Mouse (Mus musculus) brain, embryonic 14.5 days (tissue): ENCODE measurements around the gene Zfp62. TPM values are rescaled to one million over a fixed set of nuclear protein-coding genes. Genes with fewer than 3 reads are reported as not detected.
A peak's percentile ranks its signal among the peaks of the same experiment; 100 is the strongest.

Experiments used
- DNase-seq: peaks from one replicate; pipeline ENCODE4 v3.0.0-alpha.2; 2011; ENCODE audit warnings: low read depth
- CTCF ChIP-seq: fragments of 200-500 bp; IDR thresholded peaks from 2 replicates; pipeline ENCODE4 v1.5.1; 2012; ENCODE audit warnings: inconsistent platforms, mild to moderate bottlenecking, moderate library complexity, borderline replicate concordance; ENCODE audit not compliant: insufficient read depth, insufficient read length; ENCODE audit errors: extremely low read depth
- POLR2A ChIP-seq: fragments of 200-500 bp; IDR thresholded peaks from 2 replicates; pipeline ENCODE4 v1.6.1; 2012; ENCODE audit warnings: mild to moderate bottlenecking, inconsistent platforms, borderline replicate concordance; ENCODE audit not compliant: poor library complexity, insufficient read depth, insufficient read length, severe bottlenecking; ENCODE audit errors: extremely low read depth
- polyA plus RNA-seq: library from polyadenylated mRNA; depleted of rRNA; stranded (reverse); fragments of >200 nt; gene quantifications from 2 replicates; pipeline ENCODE4 v1.2.3, GENCODE M21; 2012

The Zfp62 gene
- polyA plus RNA-seq, 1 experiment = 34.9 TPM

- TF ChIP-seq POLR2A (peak; percentile 80), CTCF (0 out of 2 replicates have a peak, but pooled peaks have one; percentile 6)
- peak; percentile 99 for DNase-seq
These were observed 40.9 kb downstream of the Zfp62 start, which contains the start of gene Mgat1 for GRCm38 (mm10) chr11:49243727-49244594. Gene Mgat1 (plus strand): TSS chr11:49244191.

DNA sequence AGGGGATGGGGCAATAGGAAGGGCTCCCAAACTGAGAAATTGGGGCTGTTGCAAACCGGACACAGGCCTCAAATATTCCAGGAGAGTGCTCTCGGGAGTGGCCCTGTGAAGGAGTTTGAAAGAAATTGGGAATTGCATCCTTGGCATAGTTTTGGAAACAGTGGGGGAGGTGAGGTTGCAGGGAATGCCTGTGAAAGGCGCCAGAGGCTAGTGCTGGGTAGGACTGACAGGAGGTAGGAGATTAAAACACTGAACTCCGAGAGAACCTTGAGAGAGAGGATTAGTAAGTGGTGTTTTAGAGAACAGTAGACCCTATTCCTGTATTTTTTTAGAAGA is 41.5 kb downstream of the Zfp62 start:
- no peak for DNase-seq
- TF ChIP-seq POLR2A (no peak), CTCF (no peak)

DNA sequence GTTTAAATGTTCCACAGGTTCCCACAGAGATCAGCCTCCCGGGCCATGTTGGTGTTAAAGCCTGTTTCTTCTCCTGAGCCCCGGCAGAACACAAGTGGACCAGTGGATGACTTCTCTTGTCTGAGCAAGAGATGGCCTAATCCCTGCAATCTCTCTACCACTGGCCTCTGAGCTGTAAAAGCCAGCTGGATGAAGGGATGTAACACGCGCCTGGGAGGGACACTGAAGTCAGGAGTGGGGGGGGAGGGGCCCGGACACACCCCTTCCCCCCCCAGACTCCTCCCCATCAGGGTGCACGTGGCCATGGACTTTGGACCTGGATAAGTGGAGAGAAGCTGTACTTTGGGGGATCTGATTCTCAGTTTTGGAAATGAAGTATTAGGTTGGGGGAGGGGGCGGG is 42.1 kb downstream of the Zfp62 start:
- DNase-seq = no peak
- TF ChIP-seq CTCF = no peak
- no peak for TF ChIP-seq POLR2A

GRCm38 (mm10) chr11:49245634-49246415 is 42.7 kb downstream of the Zfp62 start:
- TF ChIP-seq POLR2A (no peak), CTCF (no peak)
- no peak for DNase-seq

DNA sequence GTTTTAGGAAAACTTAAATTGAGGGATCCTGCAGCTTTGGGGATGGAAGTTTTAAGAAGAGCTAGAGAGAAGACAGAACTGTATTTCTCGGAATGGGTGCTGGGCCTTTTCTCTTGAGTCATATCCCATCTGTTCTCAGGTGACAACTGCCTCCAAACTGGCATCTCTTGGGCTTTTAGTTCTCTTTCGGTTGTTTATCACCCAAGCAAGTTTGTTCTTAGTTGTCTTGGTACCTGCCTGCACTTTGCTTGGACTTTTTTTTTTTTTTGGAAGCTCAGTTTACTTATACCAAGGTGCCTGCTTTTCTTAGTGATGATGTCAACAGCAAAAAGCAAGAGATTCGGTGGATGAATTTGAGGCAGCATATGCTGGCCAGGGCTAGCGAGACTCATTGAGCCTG is 43.4 kb downstream of the Zfp62 start:
- TF ChIP-seq POLR2A (no peak), CTCF (no peak)
- DNase-seq = no peak

DNA sequence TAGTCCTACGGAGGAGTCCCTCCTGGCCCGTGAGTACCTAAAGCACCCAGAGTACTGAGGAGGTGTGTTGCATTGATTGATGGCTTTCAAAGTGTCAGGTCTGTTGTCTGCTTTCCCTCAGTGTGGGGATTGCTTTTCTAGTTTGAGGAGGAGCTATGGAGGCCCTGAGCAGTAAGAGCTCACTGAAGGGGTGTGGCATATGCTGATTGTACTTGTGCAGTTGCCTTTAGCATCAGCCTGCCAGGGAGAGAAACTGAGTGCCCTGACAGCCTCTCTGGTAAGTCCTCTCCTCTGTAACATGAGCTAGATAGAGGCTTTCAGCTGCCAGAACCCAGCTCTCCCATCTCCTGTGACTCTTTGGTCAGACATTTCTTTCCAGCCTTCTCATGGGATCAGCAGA is 44.2 kb downstream of the Zfp62 start:
- no peak for DNase-seq
- TF ChIP-seq POLR2A = no peak
- no peak for TF ChIP-seq CTCF

DNA sequence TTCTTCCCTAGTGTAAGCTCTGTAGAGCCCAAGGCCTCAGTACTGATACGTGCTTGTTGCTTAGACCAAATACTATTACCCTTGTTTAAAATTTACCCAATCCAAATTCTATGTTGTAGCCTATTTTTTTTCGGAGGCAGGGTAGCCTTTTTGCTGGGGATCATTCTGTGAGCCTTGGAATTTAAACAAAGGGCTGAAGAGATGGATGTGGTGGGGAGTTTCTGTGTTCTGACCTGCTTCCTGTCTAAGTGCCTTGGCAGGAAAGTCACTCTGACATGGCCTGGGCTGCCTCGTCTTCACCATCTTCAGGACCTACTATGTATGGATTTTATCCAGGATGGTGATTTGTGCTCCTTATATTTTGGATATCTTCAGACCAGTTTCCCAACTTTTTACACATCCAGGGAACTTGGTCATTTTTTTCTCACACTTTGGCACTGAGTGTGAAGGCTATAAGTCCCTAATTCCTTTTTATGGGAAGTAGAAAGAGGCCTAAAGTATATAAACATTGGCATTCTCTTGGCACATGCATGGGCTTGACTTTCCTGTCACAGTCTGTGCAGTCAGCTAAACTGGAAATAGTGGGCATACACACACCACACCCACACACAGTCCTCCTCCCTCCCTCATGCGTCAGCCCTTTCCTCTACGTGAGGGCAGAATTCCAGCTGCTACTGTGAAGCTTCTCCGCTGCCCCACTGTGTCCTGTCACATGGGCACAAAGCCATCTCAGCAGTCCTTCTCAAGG is 45.3 kb downstream of the Zfp62 start:
- TF ChIP-seq POLR2A (no peak), CTCF (no peak)
- DNase-seq = no peak

- TF ChIP-seq CTCF (no peak), POLR2A (no peak)
These were observed 46.0 kb downstream of the Zfp62 start for GRCm38 (mm10) chr11:49248974-49249700.

DNA sequence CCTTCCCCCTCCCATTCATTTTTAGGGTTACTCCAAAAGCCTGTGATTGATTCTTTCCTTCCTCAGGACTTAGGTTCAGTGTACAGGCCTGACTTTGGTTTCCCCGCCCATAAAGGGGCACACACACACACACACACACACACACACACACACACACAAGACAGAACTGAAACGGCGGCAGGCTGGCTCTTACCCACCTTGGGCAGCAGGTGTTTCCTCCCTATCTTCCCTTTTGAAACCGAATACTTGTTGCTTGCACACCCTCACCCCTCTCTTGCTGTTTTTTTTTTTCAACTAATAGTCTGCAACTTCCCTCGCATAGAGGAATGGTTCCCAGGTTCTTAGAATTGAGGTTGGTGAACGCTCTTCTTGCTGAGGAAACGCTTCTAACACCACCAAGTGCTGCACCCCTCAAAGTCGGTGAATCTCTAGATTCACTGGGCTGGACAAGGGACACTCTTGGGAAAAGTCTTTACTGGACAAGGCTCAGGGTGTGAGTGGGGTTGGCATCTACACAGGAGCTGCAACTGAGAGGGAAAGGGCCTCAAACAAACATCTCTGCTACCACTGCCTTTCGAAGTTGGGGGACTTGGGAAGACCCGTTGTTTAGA is 46.8 kb downstream of the Zfp62 start:
- peak; percentile 17 for DNase-seq

More at GRCm38 (mm10) chr11:49248974-49249700, 46.0 kb downstream of the Zfp62 start:
- DNase-seq = no peak

DNA sequence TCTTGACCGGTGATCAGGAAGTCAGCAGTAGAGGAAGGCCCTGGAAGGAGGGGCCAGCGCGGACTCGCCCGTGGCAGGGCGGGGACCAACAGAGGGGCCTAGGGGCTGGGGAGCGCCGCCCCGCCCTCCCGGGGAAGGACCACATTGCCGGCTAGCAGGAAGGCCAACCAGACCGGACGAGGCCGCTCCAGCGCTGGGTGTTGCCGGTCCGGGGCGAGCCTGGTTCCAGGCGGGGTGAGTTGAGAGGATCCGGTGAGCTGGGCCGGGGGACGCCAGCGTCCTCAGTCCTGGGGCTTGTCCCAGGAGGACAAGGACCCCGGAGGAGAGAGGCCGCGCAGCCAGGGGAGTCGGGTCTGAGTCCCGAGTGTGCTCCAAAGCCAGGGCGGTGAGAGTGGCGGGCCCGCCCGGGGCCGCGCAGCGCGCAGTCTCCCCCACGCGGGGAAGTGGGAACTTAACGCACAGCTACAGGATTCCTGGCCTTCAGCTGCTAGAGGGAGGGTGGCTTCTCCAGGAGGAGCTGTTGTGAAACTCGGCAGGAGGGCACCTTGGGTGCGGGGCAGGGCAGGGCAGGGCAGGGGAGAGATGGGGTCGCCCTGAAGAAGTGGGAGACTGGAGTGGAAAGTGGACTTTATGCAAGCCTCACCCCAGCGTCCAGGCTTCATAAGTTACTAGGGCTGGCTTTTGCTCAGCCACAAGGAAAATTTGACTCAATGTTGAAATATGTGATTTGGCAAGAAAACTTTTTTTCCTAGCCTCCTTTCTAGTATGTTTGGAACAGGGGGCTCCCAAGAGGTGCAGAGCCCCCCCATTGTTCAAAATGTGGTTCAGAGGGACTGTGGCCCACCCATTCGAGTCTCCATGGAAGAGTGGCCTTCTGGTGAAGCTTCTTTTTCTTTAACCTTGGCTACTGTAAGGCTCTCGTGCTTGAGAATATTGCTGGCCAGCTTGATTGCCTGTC is 47.6 kb downstream of the Zfp62 start:
- peak; percentile 79 for DNase-seq
- TF ChIP-seq CTCF (no peak), POLR2A (0 out of 2 replicates have a peak, but pooled peaks have one; percentile 11)

More for the DNA sequence above, 46.8 kb downstream of the Zfp62 start:
- TF ChIP-seq POLR2A (no peak), CTCF (no peak)
